Mouse (Mus musculus) G1E (cell line): Measurements from ENCODE around the gene Cd160. TPM values are rescaled to one million over a fixed set of nuclear protein-coding genes. Genes with fewer than 3 reads are reported as not detected.

Experiments
- ATAC-seq: 2 replicates; pipeline ENCODE4 v1.8.0; 2016; ENCODE audit warnings: mild to moderate bottlenecking; ENCODE audit not compliant: insufficient number of reproducible peaks, poor library complexity, low FRiP score, severe bottlenecking; ENCODE audit errors: extremely low read depth
- DNase-seq: peaks from one replicate; pipeline ENCODE4 v3.0.0; 2012; ENCODE audit warnings: low spot score
- H3K27me3 ChIP-seq: 2 replicates; pipeline ENCODE4 v1.6.1; 2012; ENCODE audit warnings: mild to moderate bottlenecking, low read length, inconsistent platforms; ENCODE audit not compliant: insufficient read depth
- H3K36me3 ChIP-seq: replicated peaks from 2 replicates; pipeline ENCODE3; 2012; ENCODE audit warnings: mild to moderate bottlenecking, inconsistent platforms
- H3K4me1 ChIP-seq: 2 replicates; pipeline ENCODE4 v1.6.1; 2012; ENCODE audit warnings: low read depth, low read length, inconsistent platforms, mixed read lengths; ENCODE audit not compliant: insufficient read depth
- H3K4me3 ChIP-seq: 2 replicates; pipeline ENCODE4 v1.5.1; 2012; ENCODE audit warnings: low read depth, mild to moderate bottlenecking, inconsistent platforms, low read length, moderate library complexity, mixed read lengths
- H3K9me3 ChIP-seq: replicated peaks from 2 replicates; pipeline ENCODE4 v1.6.1; 2012; ENCODE audit warnings: inconsistent platforms
- CTCF ChIP-seq: IDR thresholded peaks from 2 replicates; pipeline ENCODE4 v1.5.1; 2012; ENCODE audit warnings: low read depth, low read length, inconsistent platforms, mixed read lengths
- GATA1 ChIP-seq: IDR thresholded peaks from 2 replicates; pipeline ENCODE4 v1.6.1; 2012; ENCODE audit warnings: borderline replicate concordance, low read length, inconsistent platforms, mixed read lengths
- GATA2 ChIP-seq: IDR thresholded peaks from 2 replicates; pipeline ENCODE4 v1.6.1; 2012; ENCODE audit warnings: low read depth, low read length, inconsistent platforms, borderline replicate concordance
- POLR2AphosphoS5 ChIP-seq: IDR thresholded peaks from 2 replicates; pipeline ENCODE4 v1.6.1; 2012; ENCODE audit warnings: low read depth, low read length, inconsistent platforms; ENCODE audit not compliant: insufficient replicate concordance
- TAL1 ChIP-seq: conservative IDR thresholded peaks from 2 replicates; pipeline ENCODE4 v1.6.1; 2012; ENCODE audit warnings: low read depth, low read length, inconsistent platforms, mixed read lengths
- polyA plus RNA-seq: library from polyadenylated mRNA; stranded (reverse); fragments of >175 nt; gene quantifications from 2 replicates; pipeline ENCODE4 v1.2.3, GENCODE M21; 2012
- total RNA-seq, 2 experiments: library from RNA; stranded (forward) in 1 of 2; stranded (reverse) in 1 of 2; fragments of 200-1000 nt in 1 of 2; fragments of >200 nt in 1 of 2; fragmentation: Nextera tagmentation in 1 of 2; gene quantifications; 2 replicates each; pipeline ENCODE4 v1.2.3; 2014 to 2017

The Cd160 gene
- total and polyA plus RNA-seq, 3 experiments, result 0.27 to 1.4 (median 0.53) TPM

- DNase-seq, result no peak
Measured at GRCm38 (mm10) chr3:96788506-96788905, 40.6 kb downstream of the Cd160 start.

GRCm38 (mm10) chr3:96787784-96788183 lies 41.4 kb downstream of the Cd160 start:
- ATAC-seq (0 out of 2 replicates have a peak, but pooled peaks have one; percentile 22), DNase-seq (no peak)
- Histone ChIP-seq H3K9me3 (no peaks in the 10 kb centered on the region), H3K36me3 (peaks cover 69% of the 10 kb centered on the region), H3K27me3 (no peaks in the 10 kb centered on the region), H3K4me3 (no peak overlapping the region), H3K4me1 (peaks cover 15% of the 10 kb centered on the region)
- TF ChIP-seq POLR2AphosphoS5 (no peak), TAL1 (no peak), GATA1 (no peak), CTCF (no peak), GATA2 (no peak)

More at GRCm38 (mm10) chr3:96788506-96788905, 40.6 kb downstream of the Cd160 start:
- peaks cover 74% of the 10 kb centered on the region for H3K36me3 ChIP-seq
- H3K4me1 ChIP-seq, result peaks cover 15% of the 10 kb centered on the region
- H3K9me3 ChIP-seq, result no peaks in the 10 kb centered on the region
- TF ChIP-seq GATA2 (no peak), GATA1 (no peak), POLR2AphosphoS5 (no peak), CTCF (no peak), TAL1 (no peak)
- no peak for ATAC-seq
- no peak overlapping the region for H3K4me3 ChIP-seq
- no peaks in the 10 kb centered on the region for H3K27me3 ChIP-seq

DNA sequence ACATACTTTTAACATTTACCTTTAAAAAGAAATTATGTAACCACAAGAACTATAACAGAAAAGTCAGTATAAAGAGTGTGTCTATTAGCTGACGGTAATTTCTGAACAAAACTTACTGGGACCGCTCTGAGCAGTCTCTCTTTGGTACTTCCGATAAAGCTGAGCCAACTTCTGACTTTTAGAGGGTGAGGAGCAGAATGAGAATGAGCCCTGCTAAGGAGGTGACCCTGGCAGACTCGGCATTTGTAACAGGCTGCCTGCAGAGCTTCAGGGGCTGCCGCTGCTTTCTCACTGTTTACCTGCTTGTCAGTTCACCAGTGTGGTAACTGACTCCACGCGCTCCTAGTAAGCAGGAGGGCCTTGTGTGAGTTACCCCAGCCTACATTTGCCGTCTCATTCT lies 46.9 kb downstream of the Cd160 start:
- Histone ChIP-seq H3K4me1 (peaks cover 10% of the 10 kb centered on the region), H3K9me3 (no peaks in the 10 kb centered on the region), H3K4me3 (no peak overlapping the region), H3K27me3 (no peaks in the 10 kb centered on the region), H3K36me3 (peaks cover 48% of the 10 kb centered on the region)
- DNase-seq, result peak; percentile 5
- peak; percentile 28; the same call in 1 of the 2 replicates for ATAC-seq
- no peak for TF ChIP-seq POLR2AphosphoS5
- TF ChIP-seq GATA1, result no peak
- no peak for TF ChIP-seq GATA2
- TF ChIP-seq CTCF, result no peak
- TF ChIP-seq TAL1, result no peak

DNA sequence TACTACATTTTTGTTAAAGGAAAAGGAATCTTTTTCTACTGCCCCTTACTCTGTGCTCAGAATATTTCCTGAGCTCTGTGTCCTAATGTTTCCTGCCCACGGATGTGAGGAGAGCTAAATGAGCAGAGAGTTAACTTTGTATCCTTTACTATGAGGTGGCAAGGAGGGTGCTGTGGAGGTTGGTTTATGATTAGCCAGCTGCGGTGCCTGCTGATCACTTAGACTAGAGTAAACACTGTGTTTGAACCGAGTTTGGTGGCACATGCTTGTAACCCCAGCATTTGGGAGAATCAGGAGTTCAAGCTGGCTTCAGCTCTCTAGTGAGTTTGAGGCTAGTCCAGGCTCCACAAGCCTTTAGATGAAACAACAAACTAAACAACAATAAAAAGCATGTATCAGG lies 52.0 kb downstream of the Cd160 start:
- H3K36me3 ChIP-seq, result peaks cover 42% of the 10 kb centered on the region
- TF ChIP-seq CTCF, result no peak
- no peak for TF ChIP-seq POLR2AphosphoS5
- no peak for TF ChIP-seq TAL1
- TF ChIP-seq GATA2, result no peak
- no peak overlapping the region for H3K4me3 ChIP-seq
- no peak for DNase-seq
- peaks cover under 1% of the 10 kb centered on the region; the same call in 1 of the 2 replicates for H3K4me1 ChIP-seq
- H3K27me3 ChIP-seq, result no peaks in the 10 kb centered on the region
- H3K9me3 ChIP-seq, result no peaks in the 10 kb centered on the region
- ATAC-seq, result no peak

- no peak for DNase-seq
- Histone ChIP-seq H3K27me3 (no peaks in the 10 kb centered on the region), H3K4me1 (peaks cover 5% of the 10 kb centered on the region), H3K9me3 (no peaks in the 10 kb centered on the region), H3K36me3 (peaks cover 47% of the 10 kb centered on the region), H3K4me3 (no peak overlapping the region)
- no peak for ATAC-seq
- TF ChIP-seq POLR2AphosphoS5, result no peak
- no peak for TF ChIP-seq CTCF
- no peak for TF ChIP-seq GATA1
- TF ChIP-seq GATA2, result no peak
Measured at GRCm38 (mm10) chr3:96772949-96773348, 56.2 kb downstream of the Cd160 start.

DNA sequence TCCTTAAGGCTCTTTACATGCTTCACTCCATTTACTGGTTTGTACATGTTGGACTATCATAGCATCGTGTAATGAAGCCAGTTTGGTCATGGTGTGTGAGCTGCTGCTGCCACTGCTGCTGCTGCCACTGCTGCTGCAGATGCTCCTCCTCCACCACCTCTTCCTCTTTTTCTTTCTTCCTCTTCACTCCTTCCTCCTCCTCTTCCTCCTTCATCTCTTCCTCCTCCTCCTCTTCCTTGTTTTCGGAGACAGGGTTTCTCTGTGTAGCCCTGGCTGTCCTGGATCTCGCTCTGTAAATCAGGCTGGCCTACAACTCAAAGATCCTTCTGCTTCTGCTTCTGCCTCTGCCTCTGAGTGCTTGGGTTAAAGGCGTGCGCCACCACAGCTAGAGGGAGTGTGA lies 59.2 kb downstream of the Cd160 start:
- no peak overlapping the region for H3K4me3 ChIP-seq
- TF ChIP-seq GATA1, result no peak
- no peak for TF ChIP-seq CTCF
- no peak for TF ChIP-seq GATA2
- no peak for TF ChIP-seq POLR2AphosphoS5
- no peak for TF ChIP-seq TAL1
- no peaks in the 10 kb centered on the region for H3K27me3 ChIP-seq
- peaks cover 10% of the 10 kb centered on the region for H3K4me1 ChIP-seq
- H3K9me3 ChIP-seq, result no peaks in the 10 kb centered on the region
- H3K36me3 ChIP-seq, result peaks cover 44% of the 10 kb centered on the region
- DNase-seq (no peak), ATAC-seq (no peak)

GRCm38 (mm10) chr3:96764528-96764927 lies 64.6 kb downstream of the Cd160 start:
- ATAC-seq (no peak), DNase-seq (peak; percentile 40)
- peak overlapping the region; percentile 33; the same call in 1 of the 2 replicates for H3K4me3 ChIP-seq
- H3K9me3 ChIP-seq, result peaks cover 5% of the 10 kb centered on the region; the same call in 1 of the 2 replicates
- TF ChIP-seq GATA2 (no peak), CTCF (no peak), POLR2AphosphoS5 (no peak)
- no peaks in the 10 kb centered on the region for H3K27me3 ChIP-seq
- H3K4me1 ChIP-seq, result peaks cover 15% of the 10 kb centered on the region
- H3K36me3 ChIP-seq, result peaks cover 46% of the 10 kb centered on the region
